Mouse (Mus musculus): ENCODE data around the gene Ndufa4. TPM values are rescaled to one million over a fixed set of nuclear protein-coding genes. Genes with fewer than 3 reads are reported as not detected.

Gene Ndufa4
- total RNA-seq, 1 experiment: 766 TPM

DNA sequence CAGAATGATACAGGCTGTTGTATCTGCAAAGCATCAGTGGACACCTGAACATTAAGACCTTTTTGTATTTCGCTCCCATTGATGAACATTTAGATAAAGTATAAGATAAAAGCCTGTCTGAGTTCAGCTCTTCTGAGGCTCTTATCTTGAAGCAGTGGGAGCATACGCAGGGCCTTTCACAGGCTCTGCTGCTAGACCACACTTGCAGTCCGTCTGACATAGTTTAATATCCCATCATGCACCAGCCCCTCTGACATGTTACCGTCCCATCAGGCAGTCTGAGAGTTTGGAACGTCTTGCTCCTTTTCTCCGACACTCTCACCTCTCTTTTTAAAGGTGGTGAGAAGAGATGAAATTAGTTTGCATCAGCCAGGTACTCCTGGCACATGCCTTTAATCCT, 20.2 kb upstream of the Ndufa4 start:
- in situ Hi-C loops (cut with MboI; ENCODE audit: low sequenced_read_pairs in 2 of 2, unreplicated experiment in 2 of 2): no loop called here
- no peak overlapping the region for H3K4me3 ChIP-seq (ENCODE audit: insufficient read depth in 1 of 2, low read depth in 1 of 2, low read length in 2 of 2, poor library complexity in 1 of 2, severe bottlenecking in 1 of 2)
- no peaks in the 10 kb centered on the region for H3K4me1 ChIP-seq (ENCODE audit: control insufficient read depth in 2 of 2, insufficient read depth in 2 of 2, low read length in 2 of 2, poor library complexity in 1 of 2)
- no peak for TF ChIP-seq ZNF384 (IDR thresholded peaks at IDR 0.05; ENCODE audit: low read depth, low read length)
- peaks cover 3% of the 10 kb centered on the region; the same call in 1 of the 2 replicates for H3K36me3 ChIP-seq (ENCODE audit: control insufficient read depth, insufficient read depth, low read length, poor library complexity, severe bottlenecking)
- H3K9me3 ChIP-seq (ENCODE audit: control insufficient read depth, insufficient read depth, low read depth, low read length): no peaks in the 10 kb centered on the region
- no peak for DNase-seq (ENCODE audit: low read depth, low spot score)
- no peak overlapping the region for H3K27ac ChIP-seq (ENCODE audit: insufficient read depth, low read depth, low read length, poor library complexity, severe bottlenecking)
- no peak overlapping the region for H3K9ac ChIP-seq (ENCODE audit: insufficient read depth, low read depth, low read length, poor library complexity, severe bottlenecking)

DNA sequence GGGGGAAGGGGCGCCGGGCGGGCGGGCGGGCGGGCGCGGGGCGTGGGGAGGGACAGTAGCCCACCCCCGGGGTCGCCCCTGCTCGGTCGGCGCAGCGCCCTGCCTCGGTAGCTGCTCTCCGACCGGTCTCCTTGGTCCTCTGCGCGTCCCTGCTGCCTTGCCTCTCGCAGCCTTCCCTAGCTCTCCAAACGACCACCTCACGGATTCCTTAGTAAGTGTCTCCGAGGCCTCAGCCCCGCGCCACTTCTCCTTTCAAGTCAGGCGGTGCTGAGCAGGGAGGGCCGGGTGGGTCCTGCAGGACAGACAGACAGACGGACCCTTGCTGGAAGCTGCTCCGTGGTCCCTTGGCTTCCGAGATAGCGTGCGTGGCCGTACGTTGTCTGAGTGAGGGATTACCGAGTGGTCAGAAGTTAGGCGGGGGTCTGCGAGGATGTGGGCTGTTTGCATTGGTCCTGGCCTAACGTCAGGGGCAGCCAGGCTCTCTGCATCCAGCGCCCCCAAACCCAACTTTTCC, 18.8 kb upstream of the Ndufa4 start:
- no peaks in the 10 kb centered on the region for H3K4me1 ChIP-seq (ENCODE audit: control insufficient read depth in 2 of 2, insufficient read depth in 2 of 2, low read length in 2 of 2, poor library complexity in 1 of 2)
- no peak for TF ChIP-seq HCFC1 (IDR thresholded peaks at IDR 0.05; ENCODE audit: borderline replicate concordance, insufficient read depth, low read length)
- peak overlapping the region; percentile 89 for H3K9ac ChIP-seq (ENCODE audit: insufficient read depth, low read depth, low read length, poor library complexity, severe bottlenecking)
- DNase-seq (ENCODE audit: low read depth, low spot score): no peak
- H3K9me3 ChIP-seq (ENCODE audit: control insufficient read depth, insufficient read depth, low read depth, low read length): no peaks in the 10 kb centered on the region
- peaks cover 3% of the 10 kb centered on the region; the same call in 1 of the 2 replicates for H3K36me3 ChIP-seq (ENCODE audit: control insufficient read depth, insufficient read depth, low read length, poor library complexity, severe bottlenecking)
- in situ Hi-C loops (cut with MboI; ENCODE audit: low sequenced_read_pairs in 2 of 2, unreplicated experiment in 2 of 2): no loop called here
- peak overlapping the region; percentile 44 for H3K27ac ChIP-seq (ENCODE audit: insufficient read depth, low read depth, low read length, poor library complexity, severe bottlenecking)
- peak overlapping the region; percentile 66 to 79 for H3K4me3 ChIP-seq (ENCODE audit: insufficient read depth in 1 of 2, low read depth in 1 of 2, low read length in 2 of 2, poor library complexity in 1 of 2, severe bottlenecking in 1 of 2)

DNA sequence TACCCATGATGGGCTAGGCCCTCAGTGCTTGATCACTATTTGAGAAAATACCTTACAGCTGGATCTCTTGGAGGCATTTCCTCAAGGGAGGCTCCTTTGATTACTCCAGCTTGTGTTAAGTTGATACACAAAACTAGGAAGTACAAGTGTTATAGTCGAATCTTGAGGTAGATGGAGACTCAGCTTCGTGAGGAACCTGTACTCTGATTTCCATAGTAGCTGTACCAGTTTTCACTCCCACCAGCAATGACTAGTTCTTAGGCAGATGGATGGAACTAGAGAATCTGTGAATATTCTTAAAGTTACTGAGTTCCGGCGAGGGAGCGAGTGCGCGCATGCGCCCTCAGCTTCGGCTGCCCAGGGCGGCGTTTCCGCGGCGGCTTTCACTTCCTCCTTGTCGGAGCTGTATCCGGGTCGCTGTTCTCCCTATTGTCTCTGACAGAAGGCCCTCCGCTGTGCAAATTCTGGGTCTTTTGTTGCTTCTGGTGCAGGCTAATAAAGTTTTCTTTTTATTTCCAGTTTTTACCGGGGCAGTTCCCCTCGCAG, 18.3 kb upstream of the Ndufa4 start:
- Histone ChIP-seq H3K4me3 (ENCODE audit: insufficient read depth in 1 of 2, low read depth in 1 of 2, low read length in 2 of 2, poor library complexity in 1 of 2, severe bottlenecking in 1 of 2) (peak overlapping the region; percentile 66 to 79), H3K27ac (ENCODE audit: insufficient read depth, low read depth, low read length, poor library complexity, severe bottlenecking) (peak overlapping the region; percentile 44; the same call in 1 of the 2 replicates), H3K9me3 (ENCODE audit: control insufficient read depth, insufficient read depth, low read depth, low read length) (no peaks in the 10 kb centered on the region), H3K4me1 (ENCODE audit: control insufficient read depth in 2 of 2, insufficient read depth in 2 of 2, low read length in 2 of 2, poor library complexity in 1 of 2) (no peaks in the 10 kb centered on the region), H3K9ac (ENCODE audit: insufficient read depth, low read depth, low read length, poor library complexity, severe bottlenecking) (peak overlapping the region; percentile 89), H3K36me3 (ENCODE audit: control insufficient read depth, insufficient read depth, low read length, poor library complexity, severe bottlenecking) (peaks cover 3% of the 10 kb centered on the region; the same call in 1 of the 2 replicates)
- no peak for TF ChIP-seq MAFK (IDR thresholded peaks at IDR 0.05; ENCODE audit: insufficient read depth, low read depth, low read length)
- no peak for TF ChIP-seq ZC3H11A (IDR thresholded peaks at IDR 0.05; ENCODE audit: borderline replicate concordance, low read depth, low read length)
- TF ChIP-seq CHD2 (IDR thresholded peaks at IDR 0.05; ENCODE audit: low read depth, low read length): no peak
- TF ChIP-seq ZNF384 (IDR thresholded peaks at IDR 0.05; ENCODE audit: low read depth, low read length): no peak
- TF ChIP-seq HCFC1 (IDR thresholded peaks at IDR 0.05; ENCODE audit: borderline replicate concordance, insufficient read depth, low read length): 0 out of 2 replicates have a peak, but pooled peaks have one; percentile 25
- DNase-seq (ENCODE audit: low read depth, low spot score): peak; percentile 65
- in situ Hi-C loops (cut with MboI; ENCODE audit: low sequenced_read_pairs in 2 of 2, unreplicated experiment in 2 of 2): no loop called here

DNA sequence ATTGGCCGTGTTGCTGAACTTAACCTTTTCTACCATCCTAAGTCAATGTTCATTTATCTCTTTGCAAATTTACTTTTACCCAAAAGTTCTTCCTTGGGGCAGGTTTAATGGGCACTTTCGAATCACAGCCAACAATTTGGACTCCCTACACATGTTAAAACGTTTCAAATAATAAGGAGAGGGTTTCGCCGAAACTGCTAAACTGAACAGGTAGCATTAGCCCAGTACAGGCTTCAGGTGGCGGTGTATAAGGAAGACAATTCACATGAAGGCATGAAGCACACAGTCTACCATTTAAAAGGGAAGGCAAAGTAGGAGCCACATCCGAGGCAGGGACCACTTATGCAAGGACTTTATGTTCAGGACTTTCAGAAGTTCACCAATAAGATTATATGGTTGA, 873 bp upstream of the Ndufa4 start:
- peak; percentile 7 for DNase-seq (ENCODE audit: low read depth, low spot score)
- H3K9ac ChIP-seq (ENCODE audit: insufficient read depth, low read depth, low read length, poor library complexity, severe bottlenecking): peak overlapping the region; percentile 86
- peak overlapping the region; percentile 78 to 94 for H3K4me3 ChIP-seq (ENCODE audit: insufficient read depth in 1 of 2, low read depth in 1 of 2, low read length in 2 of 2, poor library complexity in 1 of 2, severe bottlenecking in 1 of 2)
- no peak overlapping the region for H3K27ac ChIP-seq (ENCODE audit: insufficient read depth, low read depth, low read length, poor library complexity, severe bottlenecking)
- in situ Hi-C loops (cut with MboI; ENCODE audit: low sequenced_read_pairs in 2 of 2, unreplicated experiment in 2 of 2): no loop called here
- no peak for TF ChIP-seq ZC3H11A (IDR thresholded peaks at IDR 0.05; ENCODE audit: borderline replicate concordance, low read depth, low read length)
- no peak for TF ChIP-seq CHD2 (IDR thresholded peaks at IDR 0.05; ENCODE audit: low read depth, low read length)
- TF ChIP-seq MAFK (IDR thresholded peaks at IDR 0.05; ENCODE audit: insufficient read depth, low read depth, low read length): no peak
- no peak for TF ChIP-seq HCFC1 (IDR thresholded peaks at IDR 0.05; ENCODE audit: borderline replicate concordance, insufficient read depth, low read length)
- TF ChIP-seq ZNF384 (IDR thresholded peaks at IDR 0.05; ENCODE audit: low read depth, low read length): no peak
- H3K36me3 ChIP-seq (ENCODE audit: control insufficient read depth, insufficient read depth, low read length, poor library complexity, severe bottlenecking): peaks cover 5% of the 10 kb centered on the region
- peaks cover 0 to 2% of the 10 kb centered on the region in 2 experiments; a peak in 1 of 4 replicates for H3K4me1 ChIP-seq (ENCODE audit: control insufficient read depth in 2 of 2, insufficient read depth in 2 of 2, low read length in 2 of 2, poor library complexity in 1 of 2)
- H3K9me3 ChIP-seq (ENCODE audit: control insufficient read depth, insufficient read depth, low read depth, low read length): no peaks in the 10 kb centered on the region

DNA sequence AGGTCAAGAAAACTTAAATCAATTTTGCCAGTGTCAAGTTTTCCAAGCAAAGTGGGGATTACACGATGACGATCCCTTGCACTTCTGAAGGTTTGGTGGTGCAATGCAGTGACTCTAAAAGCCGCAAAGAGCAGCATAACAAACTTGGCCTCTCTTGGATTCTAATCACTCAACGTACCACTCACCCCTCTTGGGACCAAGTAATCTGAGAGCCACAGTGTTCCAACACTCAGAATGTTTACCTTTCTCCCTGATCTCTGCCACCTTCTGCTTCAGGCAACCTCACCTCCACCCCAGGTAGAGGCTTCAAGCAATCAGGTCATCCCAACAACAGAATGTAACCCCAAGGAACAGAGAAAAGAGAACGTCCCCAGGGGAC, 418 bp downstream of the Ndufa4 start:
- H3K27ac ChIP-seq (ENCODE audit: insufficient read depth, low read depth, low read length, poor library complexity, severe bottlenecking): peak overlapping the region; percentile 45; the same call in 1 of the 2 replicates
- peaks cover 5% of the 10 kb centered on the region for H3K36me3 ChIP-seq (ENCODE audit: control insufficient read depth, insufficient read depth, low read length, poor library complexity, severe bottlenecking)
- no peaks in the 10 kb centered on the region for H3K9me3 ChIP-seq (ENCODE audit: control insufficient read depth, insufficient read depth, low read depth, low read length)
- in situ Hi-C loops (cut with MboI; ENCODE audit: low sequenced_read_pairs in 2 of 2, unreplicated experiment in 2 of 2): no loop called here
- H3K9ac ChIP-seq (ENCODE audit: insufficient read depth, low read depth, low read length, poor library complexity, severe bottlenecking): peak overlapping the region; percentile 97
- DNase-seq (ENCODE audit: low read depth, low spot score): no peak
- peaks cover 0 to 2% of the 10 kb centered on the region in 2 experiments; a peak in 1 of 4 replicates for H3K4me1 ChIP-seq (ENCODE audit: control insufficient read depth in 2 of 2, insufficient read depth in 2 of 2, low read length in 2 of 2, poor library complexity in 1 of 2)
- no peak for TF ChIP-seq MAFK (IDR thresholded peaks at IDR 0.05; ENCODE audit: insufficient read depth, low read depth, low read length)
- TF ChIP-seq HCFC1 (IDR thresholded peaks at IDR 0.05; ENCODE audit: borderline replicate concordance, insufficient read depth, low read length): no peak
- TF ChIP-seq ZNF384 (IDR thresholded peaks at IDR 0.05; ENCODE audit: low read depth, low read length): no peak
- no peak for TF ChIP-seq ZC3H11A (IDR thresholded peaks at IDR 0.05; ENCODE audit: borderline replicate concordance, low read depth, low read length)
- TF ChIP-seq CHD2 (IDR thresholded peaks at IDR 0.05; ENCODE audit: low read depth, low read length): no peak
- H3K4me3 ChIP-seq (ENCODE audit: insufficient read depth in 1 of 2, low read depth in 1 of 2, low read length in 2 of 2, poor library complexity in 1 of 2, severe bottlenecking in 1 of 2): peak overlapping the region; percentile 82 to 94
